Mouse (Mus musculus) gastrocnemius, postnatal 25 days (tissue): ENCODE results near the gene Hspa4. TPM values are rescaled to one million over a fixed set of nuclear protein-coding genes. Genes with fewer than 3 reads are reported as not detected.

Experiments
- DNase-seq: peaks from one replicate; pipeline ENCODE4 v3.0.0; 2022
- total RNA-seq, 2 experiments: library from RNA; stranded (reverse); gene quantifications; 1 replicate in 1 of 2; 2 replicates in 1 of 2; pipeline ENCODE4 v1.2.3; 2021

Hspa4 gene
- total RNA-seq, 2 experiments from 2014 or later = 86.5 to 89.0 TPM

- no peak for DNase-seq
Observed at GRCm38 (mm10) chr11:53252186-53253119, 47.8 kb downstream of the Hspa4 start.

GRCm38 (mm10) chr11:53250796-53251195 lies 49.5 kb downstream of the Hspa4 start:
- DNase-seq = no peak

- DNase-seq = no peak
Observed at GRCm38 (mm10) chr11:53249686-53250085, 50.6 kb downstream of the Hspa4 start.

GRCm38 (mm10) chr11:53245561-53245960 lies 54.7 kb downstream of the Hspa4 start:
- DNase-seq = no peak

- no peak for DNase-seq
Observed at GRCm38 (mm10) chr11:53243199-53243598, 57.1 kb downstream of the Hspa4 start.

GRCm38 (mm10) chr11:53233590-53233989 lies 66.7 kb downstream of the Hspa4 start:
- no peak for DNase-seq

- no peak for DNase-seq
Observed at GRCm38 (mm10) chr11:53231836-53232235, 68.4 kb downstream of the Hspa4 start.

GRCm38 (mm10) chr11:53229011-53229410 lies 71.2 kb downstream of the Hspa4 start:
- DNase-seq = no peak

- DNase-seq = no peak
Observed at GRCm38 (mm10) chr11:53210876-53211275, 89.4 kb downstream of the Hspa4 start.

Other genes starting within 250 kb of the Hspa4 start
- gene Zcchc10, start 24.2 kb upstream of the Hspa4 start, total RNA-seq = 10 to 100 TPM in 1 of 2 experiments, 1 to 10 TPM in 1; 7.8 to 10.1 TPM
- 10 to 100 TPM; 76.4 to 89.1 TPM for gene Aff4, start 50.4 kb upstream of the Hspa4 start, total RNA-seq
- gene Leap2, start 122.7 kb upstream of the Hspa4 start, total RNA-seq = not detected
- gene Uqcrq, start 130.4 kb upstream of the Hspa4 start, total RNA-seq = 1,000 to 10,000 TPM; 1,448 to 1,479 TPM
- gene Gdf9, start 130.6 kb upstream of the Hspa4 start, total RNA-seq = under 1 TPM; 0.20 to 0.54 TPM
- gene Gm10447, start 156.7 kb upstream of the Hspa4 start, total RNA-seq = not detected
- gene Shroom1, start 156.7 kb upstream of the Hspa4 start, total RNA-seq = under 1 TPM; 0.23 to 0.35 TPM
- not detected for gene Gm9837, start 170.0 kb upstream of the Hspa4 start, total RNA-seq
- gene Gm9945, start 179.7 kb upstream of the Hspa4 start, total RNA-seq = not detected
- under 1 TPM; 0.08 TPM for gene Sowaha, start 179.8 kb upstream of the Hspa4 start, total RNA-seq
- gene Sept8, start 218.8 kb upstream of the Hspa4 start, total RNA-seq = 10 to 100 TPM; 14.5 to 16.8 TPM